Mouse (Mus musculus) heart, embryonic 12.5 days (tissue): ENCODE data around the gene Stmn3. TPM values are rescaled to one million over a fixed set of nuclear protein-coding genes. Genes with fewer than 3 reads are reported as not detected.
A peak's percentile ranks its signal among the peaks of the same experiment; 100 is the strongest.

Experiments used
- ATAC-seq: fragments of 200-750 bp; cut with Nextera tagmentation; 2 replicates; pipeline ENCODE4 v1.8.0; 2017; ENCODE audit warnings: moderate TSS enrichment, moderate library complexity; ENCODE audit not compliant: insufficient number of reproducible peaks, low FRiP score
- H3K27ac ChIP-seq: fragments of 300-500 bp; sonication (generic); 2 replicates; pipeline ENCODE4 v1.5.1; 2016; ENCODE audit warnings: mild to moderate bottlenecking, moderate library complexity; ENCODE audit not compliant: poor library complexity, severe bottlenecking
- H3K27me3 ChIP-seq: fragments of 300-500 bp; sonication (generic); replicated peaks from 2 replicates; pipeline ENCODE4 v1.6.1; 2016; ENCODE audit warnings: mild to moderate bottlenecking, moderate library complexity
- H3K36me3 ChIP-seq: fragments of 300-500 bp; sonication (generic); 2 replicates; pipeline ENCODE4 v1.6.1; 2016; ENCODE audit warnings: mild to moderate bottlenecking, moderate library complexity
- H3K4me1 ChIP-seq: fragments of 300-500 bp; sonication (generic); replicated peaks from 2 replicates; pipeline ENCODE4 v1.6.1; 2016; ENCODE audit warnings: mild to moderate bottlenecking
- H3K4me2 ChIP-seq: fragments of 300-500 bp; sonication (generic); 2 replicates; pipeline ENCODE4 v1.6.1; 2016; ENCODE audit warnings: mild to moderate bottlenecking, moderate library complexity
- H3K4me3 ChIP-seq: fragments of 300-500 bp; sonication (generic); 2 replicates; pipeline ENCODE4 v1.5.1; 2016; ENCODE audit warnings: mild to moderate bottlenecking
- H3K9ac ChIP-seq: fragments of 300-500 bp; sonication (generic); 2 replicates; pipeline ENCODE4 v1.6.1; 2016; ENCODE audit warnings: mild to moderate bottlenecking, moderate library complexity
- H3K9me3 ChIP-seq: fragments of 300-500 bp; sonication (generic); replicated peaks from 2 replicates; pipeline ENCODE4 v1.6.1; 2016; ENCODE audit warnings: mild to moderate bottlenecking, moderate library complexity
- WGBS: fragments of 180-500 bp; shearing (Covaris S2); methylation state at CpG from one replicate; pipeline ENCODE4 v1.1.7; 2016; 5-methylcytosine and 5-hydroxymethylcytosine counted together
- polyA plus RNA-seq: library from polyadenylated mRNA; unstranded; fragments of >200 nt; fragmentation: Nextera tagmentation; extraction: Ambion mirVana; gene quantifications from 2 replicates; pipeline ENCODE4 v1.2.1, GENCODE M21; 2016

Stmn3 gene
- polyA plus RNA-seq: 0.45 and 0.80 TPM in 2 replicates

DNA sequence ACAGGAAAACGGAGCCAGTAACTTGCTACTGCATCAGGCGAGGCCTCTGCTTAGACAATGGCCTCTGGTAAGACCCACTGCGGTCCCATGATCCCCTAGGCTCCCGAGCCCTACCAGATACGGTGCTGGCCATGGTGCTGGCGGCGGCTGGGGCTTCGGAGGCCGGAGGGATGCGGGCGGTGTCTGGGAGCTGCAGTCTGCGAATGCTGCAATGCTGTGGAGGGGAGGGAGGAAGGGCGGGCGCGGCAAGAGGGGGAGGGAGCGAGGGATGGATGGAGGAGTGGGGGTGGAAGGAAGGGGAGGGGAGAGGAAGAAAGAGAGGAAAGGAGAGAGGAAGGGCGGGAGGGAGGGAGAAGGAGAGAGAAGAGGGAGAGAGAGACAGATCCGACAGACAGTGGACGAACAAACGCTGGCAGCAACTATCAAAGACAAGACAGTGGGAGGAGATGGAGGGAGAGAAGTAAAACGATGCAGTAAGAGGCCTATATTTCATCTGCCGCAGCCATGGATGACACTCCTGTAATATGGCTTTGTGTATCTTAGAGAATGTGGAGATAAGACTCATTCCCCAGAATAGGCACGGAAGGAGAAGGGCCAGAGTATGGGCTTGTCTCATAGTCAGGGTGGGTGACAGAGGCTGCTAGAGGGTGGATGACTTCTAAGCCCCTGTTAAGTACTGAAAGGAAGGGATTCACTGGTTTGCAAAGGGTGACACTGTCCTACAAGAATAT is at the start of gene Stmn3:
Gene Stmn3, minus strand, starts transcription at position 421 of the 731 bp plus-strand sequence.
- Histone ChIP-seq H3K9ac (no peak within 1 kb of the TSS), H3K9me3 (no peaks in the 10 kb centered on the region), H3K27me3 (peaks cover 66% of the 10 kb centered on the region), H3K4me2 (peak within 1 kb of the TSS; percentile 60), H3K36me3 (no peaks in the 10 kb centered on the region), H3K27ac (no peak within 1 kb of the TSS), H3K4me3 (peak within 1 kb of the TSS; percentile 19), H3K4me1 (peaks cover 10% of the 10 kb centered on the region)
- peak; percentile 63 for ATAC-seq
- WGBS: 5% methylated on average over 21 of the region's 23 CpGs

DNA sequence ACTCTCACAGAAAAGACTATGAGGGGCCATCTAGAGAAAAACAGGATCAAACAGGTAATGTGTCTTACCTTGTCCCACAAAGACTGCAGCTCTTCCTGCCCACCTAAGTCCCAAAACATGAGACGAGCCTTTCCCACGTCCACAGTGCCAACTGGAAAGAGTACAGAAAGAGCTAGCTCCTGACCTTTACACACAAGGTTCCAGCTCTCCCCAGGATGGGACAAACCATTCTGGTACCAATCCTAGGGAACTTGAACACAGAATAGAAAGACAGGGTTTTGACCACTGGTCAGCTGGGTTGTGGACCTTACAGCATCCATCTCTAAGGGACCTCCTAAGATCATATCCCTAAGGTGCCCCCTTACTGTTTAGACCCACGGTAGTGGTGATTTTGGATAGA is 49.6 kb upstream of the Stmn3 start:
- 84% methylated on average over 3 of the region's 3 CpGs for WGBS
- H3K4me3 ChIP-seq: peak overlapping the region; percentile 90
- peak overlapping the region; percentile 95 for H3K9ac ChIP-seq
- peaks cover 29% of the 10 kb centered on the region for H3K4me1 ChIP-seq
- H3K9me3 ChIP-seq: no peaks in the 10 kb centered on the region
- H3K27me3 ChIP-seq: no peaks in the 10 kb centered on the region
- H3K36me3 ChIP-seq: peaks cover 51% of the 10 kb centered on the region
- ATAC-seq: no peak
- no peak overlapping the region for H3K27ac ChIP-seq
- peak overlapping the region; percentile 100 for H3K4me2 ChIP-seq

DNA sequence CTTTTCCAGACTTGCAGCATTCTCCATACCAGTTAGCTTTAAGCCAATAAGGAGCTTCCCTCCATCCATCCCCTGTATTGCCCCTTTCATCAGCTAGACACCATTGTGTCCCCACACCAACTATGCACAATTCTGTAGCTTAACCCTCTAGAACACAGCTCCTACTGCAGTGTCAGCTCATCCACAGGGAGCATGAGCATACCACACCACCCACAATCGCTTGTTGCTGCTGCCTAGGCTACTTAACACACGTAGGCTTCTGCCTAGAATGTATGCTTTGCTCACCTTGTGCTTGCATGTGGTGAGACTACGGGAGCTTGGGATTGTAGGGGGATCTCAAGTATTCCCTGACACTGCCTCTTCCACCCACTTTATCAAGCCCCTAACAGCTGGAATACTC is 42.5 kb upstream of the Stmn3 start:
- Histone ChIP-seq H3K27me3 (no peaks in the 10 kb centered on the region), H3K4me3 (no peak overlapping the region), H3K4me2 (no peak overlapping the region), H3K27ac (no peak overlapping the region), H3K9me3 (no peaks in the 10 kb centered on the region), H3K4me1 (no peaks in the 10 kb centered on the region), H3K36me3 (peaks cover 98% of the 10 kb centered on the region), H3K9ac (no peak overlapping the region)
- WGBS: 73% methylated on average over 3 of the region's 3 CpGs
- no peak for ATAC-seq

DNA sequence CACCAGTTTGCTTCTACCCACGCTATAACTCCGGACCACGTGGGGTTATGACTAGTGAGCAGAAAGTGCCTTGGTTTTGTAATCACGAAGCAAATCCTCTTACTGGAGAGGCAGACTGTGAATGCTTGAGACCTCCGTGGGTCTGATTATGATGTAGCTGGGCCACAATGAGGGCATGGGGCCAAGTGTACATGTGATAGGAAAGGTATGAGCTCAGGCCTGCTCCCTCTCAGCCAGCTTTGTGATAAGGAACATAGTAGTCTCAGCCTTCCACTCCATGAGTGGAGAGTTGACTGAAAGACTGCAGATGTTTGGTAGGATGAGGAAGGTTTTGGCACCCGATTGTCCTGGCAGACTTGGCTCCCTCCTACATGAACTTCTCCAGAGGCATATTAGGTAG is 28.5 kb upstream of the Stmn3 start:
- Histone ChIP-seq H3K4me3 (no peak overlapping the region), H3K4me1 (peaks cover 14% of the 10 kb centered on the region), H3K27me3 (no peaks in the 10 kb centered on the region), H3K36me3 (peaks cover 71% of the 10 kb centered on the region), H3K27ac (peak overlapping the region; percentile 51), H3K4me2 (no peak overlapping the region), H3K9ac (no peak overlapping the region), H3K9me3 (no peaks in the 10 kb centered on the region)
- 61% methylated on average over 6 of the region's 6 CpGs for WGBS
- ATAC-seq: peak; percentile 71

DNA sequence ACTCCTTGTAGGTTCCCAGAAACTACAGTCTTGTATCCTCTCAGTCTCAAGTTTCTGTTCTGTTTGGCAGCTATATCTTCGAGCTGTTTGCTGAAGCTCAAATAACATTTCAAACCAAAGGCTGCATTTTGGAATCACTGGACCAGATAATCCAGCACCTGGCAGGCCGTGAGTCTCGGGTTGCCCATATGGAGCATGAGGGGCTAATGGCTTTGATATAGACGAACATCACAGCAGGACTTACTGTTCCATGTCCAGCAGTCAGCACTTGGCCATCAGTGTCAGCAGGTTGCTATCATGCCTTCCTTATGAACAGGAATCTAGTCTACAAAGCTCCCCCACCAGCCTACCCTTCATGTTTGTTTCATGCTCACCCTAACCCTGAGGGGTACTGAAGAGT is 26.1 kb upstream of the Stmn3 start:
- peaks cover 65% of the 10 kb centered on the region for H3K36me3 ChIP-seq
- no peak overlapping the region for H3K9ac ChIP-seq
- no peak overlapping the region for H3K27ac ChIP-seq
- H3K27me3 ChIP-seq: no peaks in the 10 kb centered on the region
- ATAC-seq: no peak
- no peak overlapping the region for H3K4me2 ChIP-seq
- peaks cover 14% of the 10 kb centered on the region for H3K4me1 ChIP-seq
- 82% methylated on average over 4 of the region's 4 CpGs for WGBS
- no peak overlapping the region for H3K4me3 ChIP-seq
- no peaks in the 10 kb centered on the region for H3K9me3 ChIP-seq

DNA sequence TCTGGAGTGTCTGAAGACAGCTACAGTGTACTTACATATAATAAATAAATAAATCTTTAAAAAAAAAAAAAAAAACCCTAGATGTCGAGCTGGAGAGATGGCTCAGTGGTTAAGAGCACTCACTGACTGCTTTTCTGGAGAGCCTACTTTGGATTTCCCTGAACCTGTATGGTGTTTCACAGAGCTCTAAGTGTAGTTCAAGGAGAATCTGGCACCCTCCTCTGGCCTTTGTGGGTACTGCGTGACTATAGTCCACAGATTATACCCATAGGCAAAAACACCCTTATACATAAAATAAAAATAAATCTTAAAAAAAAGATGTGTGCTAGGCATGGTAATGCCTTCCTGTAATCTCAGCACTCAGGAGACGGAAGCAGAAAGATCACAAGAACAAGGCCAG is 19.7 kb upstream of the Stmn3 start:
- no peak for ATAC-seq
- 0 out of 2 replicates have a peak, but pooled peaks cover 3% of the 10 kb centered on the region for H3K4me1 ChIP-seq
- H3K27me3 ChIP-seq: no peaks in the 10 kb centered on the region
- peaks cover 73% of the 10 kb centered on the region for H3K36me3 ChIP-seq
- H3K9me3 ChIP-seq: no peaks in the 10 kb centered on the region
- H3K27ac ChIP-seq: no peak overlapping the region
- H3K4me3 ChIP-seq: no peak overlapping the region
- 63% methylated on average over 3 of the region's 3 CpGs for WGBS
- H3K9ac ChIP-seq: no peak overlapping the region
- H3K4me2 ChIP-seq: no peak overlapping the region

DNA sequence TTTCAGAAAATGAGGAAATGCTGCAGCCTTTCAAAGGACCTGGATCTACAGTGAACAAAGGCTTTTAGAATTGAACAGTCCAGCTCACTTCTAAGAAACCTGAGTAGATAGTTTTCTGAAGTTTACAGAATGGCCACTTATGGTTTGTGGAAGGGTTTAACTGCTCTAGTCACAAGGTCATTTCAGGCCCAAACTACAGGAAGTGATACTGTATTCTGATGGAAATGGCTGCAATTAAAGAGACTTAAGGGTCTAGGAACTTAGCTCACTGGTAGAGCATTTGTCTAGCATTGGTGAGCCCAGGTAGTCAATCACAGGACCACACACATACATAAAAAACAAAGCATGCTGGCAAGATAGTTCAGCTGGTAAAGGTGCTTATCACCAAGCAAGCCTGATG is 18.2 kb upstream of the Stmn3 start:
- no peaks in the 10 kb centered on the region for H3K27me3 ChIP-seq
- H3K9ac ChIP-seq: no peak overlapping the region
- H3K4me1 ChIP-seq: 0 out of 2 replicates have a peak, but pooled peaks cover 3% of the 10 kb centered on the region
- no peak for ATAC-seq
- no peaks in the 10 kb centered on the region for H3K9me3 ChIP-seq
- H3K4me2 ChIP-seq: no peak overlapping the region
- H3K27ac ChIP-seq: no peak overlapping the region
- H3K36me3 ChIP-seq: peaks cover 78% of the 10 kb centered on the region
- no peak overlapping the region for H3K4me3 ChIP-seq

DNA sequence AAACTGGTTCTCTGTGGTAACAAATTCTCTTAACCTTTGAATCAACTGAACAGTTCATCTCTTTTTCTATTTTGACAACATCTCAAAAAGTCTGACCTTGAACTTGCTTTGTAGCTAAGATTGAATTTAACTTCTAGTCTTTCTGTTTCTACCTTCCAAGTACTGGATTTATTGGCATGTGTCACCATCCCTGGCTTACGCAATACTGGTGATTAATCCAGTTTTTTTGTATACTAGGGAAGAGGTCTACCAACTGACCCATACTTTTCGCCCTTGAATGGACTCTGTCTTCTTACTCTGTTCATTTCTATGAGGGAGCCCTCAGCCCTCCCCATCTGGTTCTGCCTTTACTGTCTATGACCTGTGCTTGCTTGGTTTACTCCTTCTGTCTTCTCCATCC is 11.8 kb upstream of the Stmn3 start:
- no peak overlapping the region for H3K27ac ChIP-seq
- no peak overlapping the region for H3K4me2 ChIP-seq
- H3K9ac ChIP-seq: no peak overlapping the region
- WGBS: 98% methylated on average over 2 of the region's 2 CpGs
- H3K36me3 ChIP-seq: peaks cover 87% of the 10 kb centered on the region
- no peak overlapping the region for H3K4me3 ChIP-seq
- H3K9me3 ChIP-seq: no peaks in the 10 kb centered on the region
- ATAC-seq: no peak
- H3K27me3 ChIP-seq: no peaks in the 10 kb centered on the region
- H3K4me1 ChIP-seq: 0 out of 2 replicates have a peak, but pooled peaks cover 3% of the 10 kb centered on the region

DNA sequence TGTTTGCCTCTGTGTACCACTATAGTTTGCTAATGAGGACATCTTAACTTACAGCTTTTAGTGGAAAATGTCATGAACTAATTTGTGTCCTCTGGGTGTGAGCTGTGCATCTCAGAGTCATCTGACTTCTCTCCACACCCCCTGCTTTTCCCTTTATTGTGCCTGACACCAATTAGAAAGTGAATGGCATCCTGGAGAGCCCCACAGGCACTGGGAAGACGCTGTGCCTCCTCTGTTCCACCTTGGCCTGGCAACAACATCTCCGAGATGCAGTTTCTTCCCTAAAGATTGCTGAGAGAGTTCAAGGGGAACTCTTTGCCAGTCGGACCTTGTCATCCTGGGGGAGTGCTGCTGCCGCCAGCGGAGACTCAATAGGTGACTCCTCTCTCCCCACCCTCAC is 7.8 kb upstream of the Stmn3 start:
- H3K36me3 ChIP-seq: peaks cover 49% of the 10 kb centered on the region
- WGBS: 73% methylated on average over 5 of the region's 5 CpGs
- H3K4me2 ChIP-seq: no peak overlapping the region
- peaks cover 10% of the 10 kb centered on the region for H3K4me1 ChIP-seq
- no peak for ATAC-seq
- H3K9ac ChIP-seq: no peak overlapping the region
- H3K27me3 ChIP-seq: peaks cover under 1% of the 10 kb centered on the region; the same call in 1 of the 2 replicates
- H3K4me3 ChIP-seq: no peak overlapping the region
- no peak overlapping the region for H3K27ac ChIP-seq
- H3K9me3 ChIP-seq: no peaks in the 10 kb centered on the region

DNA sequence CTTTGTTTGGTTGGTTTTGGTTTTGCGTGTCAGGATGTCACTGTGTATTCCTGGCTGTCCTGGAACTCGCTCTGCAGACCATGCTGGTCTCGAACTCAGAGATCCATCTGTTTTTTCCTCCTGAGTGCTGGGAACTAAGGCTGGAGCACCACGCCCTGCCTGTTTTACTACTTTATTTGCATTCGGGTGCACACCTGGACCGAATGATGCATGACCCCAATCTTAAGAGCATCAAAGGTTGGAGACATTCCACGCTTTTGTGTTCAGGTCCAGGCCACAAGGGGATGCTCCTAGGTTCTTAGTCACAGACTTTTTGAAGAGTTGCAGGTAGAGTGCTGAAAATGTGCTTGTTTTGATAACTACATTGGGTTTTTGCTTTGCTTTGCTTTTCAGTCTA is 5.8 kb upstream of the Stmn3 start:
- WGBS: 14% methylated on average over 7 of the region's 7 CpGs
- Histone ChIP-seq H3K4me3 (peak overlapping the region; percentile 56), H3K27me3 (peaks cover 19% of the 10 kb centered on the region), H3K4me2 (peak overlapping the region; percentile 78), H3K36me3 (peaks cover 33% of the 10 kb centered on the region), H3K4me1 (peaks cover 10% of the 10 kb centered on the region), H3K9me3 (no peaks in the 10 kb centered on the region), H3K9ac (peak overlapping the region; percentile 68), H3K27ac (peak overlapping the region; percentile 62; the same call in 1 of the 2 replicates)
- no peak; the same call in 1 of the 2 replicates for ATAC-seq

DNA sequence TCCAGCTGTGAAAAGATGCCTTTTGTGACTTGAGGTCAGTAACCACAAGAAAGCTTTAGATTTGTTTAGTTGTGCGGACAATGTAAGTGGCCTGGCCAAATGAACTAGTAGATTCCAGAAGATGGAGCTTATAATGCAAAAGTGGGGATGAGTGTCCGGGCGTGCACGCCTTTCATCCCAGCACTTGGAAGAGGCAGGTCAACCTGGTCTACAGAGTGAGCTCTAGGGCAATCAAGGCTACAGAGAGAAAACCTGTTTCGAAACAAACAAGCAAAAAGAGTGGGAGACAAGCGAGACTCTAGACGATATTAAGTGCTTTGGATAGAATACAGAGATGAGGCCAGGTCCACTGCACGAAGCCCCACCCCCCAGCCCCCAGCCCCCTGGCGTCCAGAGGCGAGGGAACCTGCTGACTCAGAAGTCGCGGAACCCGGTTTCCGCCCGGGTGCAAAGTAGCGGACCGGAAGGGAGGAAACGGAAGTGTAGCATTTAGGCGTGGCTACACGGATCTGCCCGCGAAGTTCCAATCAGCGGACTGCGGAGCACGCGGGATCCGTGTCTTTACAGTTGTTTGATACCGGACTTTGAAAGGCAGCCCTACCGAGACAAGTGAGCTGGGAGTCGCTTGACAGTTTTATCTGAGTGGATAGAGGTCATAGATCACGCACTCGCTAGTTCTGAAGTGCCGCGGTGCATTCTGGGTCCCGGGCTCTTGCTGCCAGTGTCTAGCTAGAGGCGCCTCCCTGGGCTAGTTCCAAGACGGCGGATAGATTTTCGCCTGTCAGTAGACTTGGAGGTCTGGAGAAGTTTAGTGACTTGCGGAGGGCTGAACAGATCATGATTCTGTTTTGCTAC is 5.2 kb upstream of the Stmn3 start, which contains the start of gene Rtel1:
Gene Rtel1, plus strand, starts transcription at position 492 of the 855 bp plus-strand sequence.
- WGBS: 6% methylated on average over 40 of the region's 40 CpGs
- Histone ChIP-seq H3K4me1 (peaks cover 10% of the 10 kb centered on the region), H3K27me3 (peaks cover 25% of the 10 kb centered on the region), H3K9ac (peak within 1 kb of the TSS; percentile 68), H3K9me3 (no peaks in the 10 kb centered on the region), H3K4me3 (peak within 1 kb of the TSS; percentile 56), H3K27ac (peak within 1 kb of the TSS; percentile 62), H3K4me2 (peak within 1 kb of the TSS; percentile 78), H3K36me3 (peaks cover 26% of the 10 kb centered on the region)
- peak; percentile 86 for ATAC-seq
